Mouse (Mus musculus) limb, embryonic 10.5 days (tissue): Measurements from ENCODE around the gene Hoxa11. TPM values are rescaled to one million over a fixed set of nuclear protein-coding genes. Genes with fewer than 3 reads are reported as not detected.

Experiments used
- DNase-seq: peaks from one replicate; pipeline ENCODE4 v3.0.0-alpha.2; 2017; ENCODE audit warnings: low spot score
- H3K27ac ChIP-seq: fragments of 300-500 bp; sonication (generic); 2 replicates; pipeline ENCODE4 v1.5.1; 2016; ENCODE audit warnings: mild to moderate bottlenecking
- H3K27me3 ChIP-seq: fragments of 300-500 bp; sonication (generic); 2 replicates; pipeline ENCODE4 v1.6.1; 2016; ENCODE audit warnings: low read depth, mild to moderate bottlenecking; ENCODE audit not compliant: poor library complexity, severe bottlenecking
- H3K36me3 ChIP-seq: fragments of 300-500 bp; sonication (generic); 2 replicates; pipeline ENCODE4 v1.6.1; 2016; ENCODE audit warnings: mild to moderate bottlenecking, moderate library complexity
- H3K4me1 ChIP-seq: fragments of 300-500 bp; sonication (generic); 2 replicates; pipeline ENCODE4 v1.6.1; 2016
- H3K4me3 ChIP-seq: fragments of 300-500 bp; sonication (generic); 2 replicates; pipeline ENCODE4 v1.5.1; 2016; ENCODE audit warnings: mild to moderate bottlenecking, moderate library complexity
- H3K9me3 ChIP-seq: fragments of 300-500 bp; sonication (generic); replicated peaks from 2 replicates; pipeline ENCODE4 v1.6.1; 2016; ENCODE audit warnings: mild to moderate bottlenecking
- WGBS: fragments of 180-500 bp; shearing (Covaris S2); methylation state at CpG from one replicate; pipeline ENCODE4 v1.1.7; 2016; 5-methylcytosine and 5-hydroxymethylcytosine counted together
- polyA plus RNA-seq: library from polyadenylated mRNA; unstranded; fragments of >200 nt; fragmentation: Nextera tagmentation; extraction: Ambion mirVana; gene quantifications from 2 replicates; pipeline ENCODE4 v1.2.1, GENCODE M21; 2016

Gene Hoxa11
- polyA plus RNA-seq, 1 experiment from 2014 or later = 71.6 TPM

DNA sequence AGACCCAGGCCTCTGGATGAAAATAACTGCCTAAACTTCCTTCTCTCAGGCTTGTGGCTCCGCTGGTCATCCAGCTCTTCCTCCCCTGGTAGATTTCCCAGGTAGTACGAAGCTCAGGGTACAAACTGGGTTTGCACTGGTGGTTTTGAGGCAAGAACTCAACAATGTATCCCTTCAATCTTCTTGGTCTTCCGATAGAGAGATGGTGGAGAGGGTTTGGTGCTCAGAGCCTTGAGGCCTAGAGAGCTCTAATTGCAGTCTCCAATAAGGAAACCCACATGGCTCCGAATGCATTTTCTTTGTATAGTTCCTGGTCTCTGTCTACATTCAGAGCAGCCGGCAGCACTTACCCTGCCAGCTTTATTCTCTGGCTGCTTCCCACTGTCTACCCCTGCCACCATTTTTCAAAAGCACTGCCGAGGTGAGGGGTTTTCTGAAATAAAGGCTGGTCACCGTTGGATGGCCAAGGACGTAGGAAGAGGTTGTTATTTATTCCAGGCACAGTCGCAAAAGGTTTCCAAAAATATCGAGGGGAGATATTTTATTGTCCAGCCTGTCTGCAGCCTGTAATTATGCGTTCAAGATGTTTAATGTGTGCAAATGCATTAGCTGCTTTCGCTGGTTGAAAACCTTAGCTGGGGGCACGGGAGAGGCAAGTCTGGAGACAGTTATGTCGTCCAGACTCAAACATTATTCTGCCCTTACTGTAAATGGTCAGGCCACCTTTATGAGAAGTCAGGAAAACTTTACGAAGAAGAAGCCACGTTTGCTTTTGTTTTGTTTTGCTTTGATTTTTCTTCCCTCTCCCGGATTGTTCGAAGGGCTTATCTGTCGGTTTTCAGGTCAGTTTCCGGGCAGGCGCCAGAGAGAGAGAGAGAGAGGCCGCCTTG lies 27.4 kb upstream of the Hoxa11 start:
- Histone ChIP-seq H3K4me3 (peak overlapping the region; percentile 25; the same call in 1 of the 2 replicates), H3K27ac (peak overlapping the region; percentile 72), H3K36me3 (no peaks in the 10 kb centered on the region), H3K4me1 (peaks cover 68% of the 10 kb centered on the region), H3K9me3 (no peaks in the 10 kb centered on the region), H3K27me3 (peaks cover 99% of the 10 kb centered on the region)
- DNase-seq = peak; percentile 46
- 5% methylated on average over 22 of the region's 22 CpGs for WGBS

- DNase-seq = peak; percentile 61
- Histone ChIP-seq H3K9me3 (no peaks in the 10 kb centered on the region), H3K27me3 (peaks cover 99% of the 10 kb centered on the region), H3K4me1 (peaks cover 58% of the 10 kb centered on the region), H3K36me3 (no peaks in the 10 kb centered on the region), H3K4me3 (no peak overlapping the region), H3K27ac (peak overlapping the region; percentile 1; the same call in 1 of the 2 replicates)
- 3% methylated on average over 23 of the region's 23 CpGs for WGBS
These were observed 25.2 kb upstream of the Hoxa11 start for GRCm38 (mm10) chr6:52270494-52271480.

DNA sequence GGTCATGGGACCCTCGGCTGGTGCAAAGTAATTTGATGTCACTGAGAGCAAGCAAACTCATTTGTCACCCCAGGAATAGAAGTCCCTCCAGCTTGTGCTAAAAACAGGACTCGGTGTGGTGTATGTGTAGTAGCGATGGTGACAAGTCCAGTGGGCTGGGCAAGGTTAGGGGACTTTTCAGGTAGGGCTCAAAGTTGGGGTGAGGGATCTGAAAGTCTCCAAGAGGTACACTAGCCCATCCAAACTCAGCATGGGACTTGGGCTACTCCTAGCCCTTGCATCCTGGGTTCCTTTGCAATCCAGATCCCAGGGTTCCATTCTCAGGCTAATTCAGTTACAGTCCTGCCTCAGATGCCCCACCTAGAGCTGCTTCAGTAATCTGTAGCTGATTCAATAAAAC lies 23.1 kb upstream of the Hoxa11 start:
- H3K27me3 ChIP-seq = peaks cover 99% of the 10 kb centered on the region
- H3K4me1 ChIP-seq = peaks cover 44% of the 10 kb centered on the region
- H3K9me3 ChIP-seq = no peaks in the 10 kb centered on the region
- H3K4me3 ChIP-seq = no peak overlapping the region
- WGBS = under 1% methylated on average over 3 of the region's 3 CpGs
- peak; percentile 40 for DNase-seq
- H3K36me3 ChIP-seq = no peaks in the 10 kb centered on the region
- H3K27ac ChIP-seq = no peak overlapping the region

- Histone ChIP-seq H3K36me3 (no peaks in the 10 kb centered on the region), H3K27me3 (peaks cover 99% of the 10 kb centered on the region), H3K27ac (no peak overlapping the region), H3K9me3 (no peaks in the 10 kb centered on the region), H3K4me3 (no peak overlapping the region), H3K4me1 (peaks cover 40% of the 10 kb centered on the region)
- WGBS = under 1% methylated on average over 7 of the region's 7 CpGs
- DNase-seq = peak; percentile 41
These were observed 22.7 kb upstream of the Hoxa11 start for GRCm38 (mm10) chr6:52268341-52268740.

GRCm38 (mm10) chr6:52267691-52268090 lies 22.1 kb upstream of the Hoxa11 start:
- Histone ChIP-seq H3K27ac (no peak overlapping the region), H3K27me3 (peaks cover 99% of the 10 kb centered on the region), H3K4me3 (no peak overlapping the region), H3K4me1 (peaks cover 40% of the 10 kb centered on the region), H3K9me3 (no peaks in the 10 kb centered on the region), H3K36me3 (no peaks in the 10 kb centered on the region)
- DNase-seq = no peak
- 7% methylated on average over 3 of the region's 3 CpGs for WGBS

GRCm38 (mm10) chr6:52267221-52267620 lies 21.6 kb upstream of the Hoxa11 start:
- WGBS = 21% methylated on average over 5 of the region's 5 CpGs
- Histone ChIP-seq H3K9me3 (no peaks in the 10 kb centered on the region), H3K27ac (no peak overlapping the region), H3K36me3 (no peaks in the 10 kb centered on the region), H3K4me1 (peaks cover 42% of the 10 kb centered on the region), H3K27me3 (peaks cover 99% of the 10 kb centered on the region), H3K4me3 (no peak overlapping the region)
- no peak for DNase-seq

DNA sequence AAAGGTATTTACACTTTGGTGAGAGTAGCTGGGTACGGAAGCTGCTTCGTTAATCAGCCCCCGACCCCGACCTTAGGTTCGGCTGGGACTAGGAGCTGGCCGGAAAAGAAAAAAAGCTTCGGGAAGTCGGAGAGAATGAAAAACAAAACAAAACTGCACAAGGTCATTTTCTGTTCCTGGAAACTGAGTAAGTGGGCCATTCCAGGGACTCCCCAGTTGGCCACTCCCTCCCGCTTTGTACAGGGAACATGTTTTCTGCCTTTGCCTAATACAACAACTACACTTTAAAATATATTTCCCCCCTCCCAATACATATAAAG lies 21.0 kb upstream of the Hoxa11 start:
- Histone ChIP-seq H3K36me3 (no peaks in the 10 kb centered on the region), H3K4me1 (peaks cover 47% of the 10 kb centered on the region), H3K27ac (peak overlapping the region; percentile 85; the same call in 1 of the 2 replicates), H3K4me3 (peak overlapping the region; percentile 53), H3K9me3 (no peaks in the 10 kb centered on the region), H3K27me3 (peaks cover 100% of the 10 kb centered on the region)
- 2% methylated on average over 9 of the region's 9 CpGs for WGBS
- no peak for DNase-seq

- Histone ChIP-seq H3K4me1 (peaks cover 50% of the 10 kb centered on the region), H3K4me3 (peak overlapping the region; percentile 53), H3K9me3 (no peaks in the 10 kb centered on the region), H3K27me3 (peaks cover 100% of the 10 kb centered on the region), H3K27ac (peak overlapping the region; percentile 85), H3K36me3 (no peaks in the 10 kb centered on the region)
- peak; percentile 69 for DNase-seq
- WGBS = under 1% methylated on average over 19 of the region's 19 CpGs
These were observed 20.5 kb upstream of the Hoxa11 start for GRCm38 (mm10) chr6:52265913-52266665.

GRCm38 (mm10) chr6:52265306-52265912 lies 19.8 kb upstream of the Hoxa11 start:
- no peaks in the 10 kb centered on the region for H3K9me3 ChIP-seq
- 1% methylated on average over 18 of the region's 18 CpGs for WGBS
- H3K36me3 ChIP-seq = no peaks in the 10 kb centered on the region
- no peak for DNase-seq
- peaks cover 100% of the 10 kb centered on the region for H3K27me3 ChIP-seq
- H3K27ac ChIP-seq = peak overlapping the region; percentile 85
- H3K4me3 ChIP-seq = peak overlapping the region; percentile 53
- peaks cover 51% of the 10 kb centered on the region for H3K4me1 ChIP-seq

- Histone ChIP-seq H3K27me3 (peaks cover 98% of the 10 kb centered on the region), H3K4me1 (peaks cover 53% of the 10 kb centered on the region), H3K4me3 (peak overlapping the region; percentile 53), H3K27ac (peak overlapping the region; percentile 85; the same call in 1 of the 2 replicates), H3K9me3 (no peaks in the 10 kb centered on the region), H3K36me3 (no peaks in the 10 kb centered on the region)
- DNase-seq = peak; percentile 55
- 2% methylated on average over 5 of the region's 5 CpGs for WGBS
These were observed 18.6 kb upstream of the Hoxa11 start for GRCm38 (mm10) chr6:52264106-52264790.

- Histone ChIP-seq H3K4me3 (peak overlapping the region; percentile 53), H3K27ac (peak overlapping the region; percentile 85), H3K36me3 (no peaks in the 10 kb centered on the region), H3K9me3 (no peaks in the 10 kb centered on the region), H3K27me3 (peaks cover 98% of the 10 kb centered on the region), H3K4me1 (peaks cover 46% of the 10 kb centered on the region)
- WGBS = 2% methylated on average over 6 of the region's 6 CpGs
- no peak for DNase-seq
These were observed 17.6 kb upstream of the Hoxa11 start for GRCm38 (mm10) chr6:52263321-52263585.
